Mouse (Mus musculus) cerebellum, adult 2 months (tissue): ENCODE results near the gene Son. TPM values are rescaled to one million over a fixed set of nuclear protein-coding genes. Genes with fewer than 3 reads are reported as not detected.
A peak's percentile ranks its signal among the peaks of the same experiment; 100 is the strongest.

Source experiments
- DNase-seq, 2 experiments: peaks; one replicate each; pipeline ENCODE4 v3.0.0; 2021
- H3K27ac ChIP-seq: fragments of 200-500 bp; 2 replicates; pipeline ENCODE4 v1.5.1; 2012; ENCODE audit warnings: low read length, control low read depth, inconsistent platforms; ENCODE audit not compliant: insufficient read depth
- H3K27me3 ChIP-seq: fragments of 200-500 bp; 2 replicates; pipeline ENCODE4 v1.6.1; 2012; ENCODE audit warnings: inconsistent platforms, mild to moderate bottlenecking, low read length, moderate library complexity; ENCODE audit not compliant: control insufficient read depth, insufficient read depth
- H3K4me1 ChIP-seq: fragments of 200-500 bp; 2 replicates; pipeline ENCODE4 v1.6.1; 2011; ENCODE audit warnings: low read length; ENCODE audit not compliant: control insufficient read depth, insufficient read depth
- H3K4me3 ChIP-seq: fragments of 200-500 bp; replicated peaks from 2 replicates; pipeline ENCODE3; 2011; ENCODE audit warnings: mild to moderate bottlenecking, low read depth, low read length, control low read depth; ENCODE audit not compliant: insufficient read depth
- CTCF ChIP-seq: fragments of 200-500 bp; IDR thresholded peaks from 2 replicates; pipeline ENCODE4 v1.5.1; 2011; ENCODE audit warnings: low read depth, mild to moderate bottlenecking, control low read depth, low read length, moderate library complexity, borderline replicate concordance; ENCODE audit not compliant: insufficient read depth
- POLR2A ChIP-seq: fragments of 200-500 bp; IDR thresholded peaks from 2 replicates; pipeline ENCODE4 v1.6.1; 2011; ENCODE audit warnings: low read length, control low read depth, borderline replicate concordance; ENCODE audit not compliant: insufficient read depth
- WGBS: fragments of 180-500 bp; shearing (Covaris S2); methylation state at CpG from one replicate; pipeline ENCODE4 v1.1.7; 2018; 5-methylcytosine and 5-hydroxymethylcytosine counted together
- polyA plus RNA-seq: library from polyadenylated mRNA; depleted of rRNA; stranded (reverse); fragments of >200 nt; gene quantifications from 2 replicates; pipeline ENCODE4 v1.2.3, GENCODE M21; 2012; rRNA removed

Gene Son
- polyA plus RNA-seq, result 358 and 366 TPM in 2 replicates

DNA sequence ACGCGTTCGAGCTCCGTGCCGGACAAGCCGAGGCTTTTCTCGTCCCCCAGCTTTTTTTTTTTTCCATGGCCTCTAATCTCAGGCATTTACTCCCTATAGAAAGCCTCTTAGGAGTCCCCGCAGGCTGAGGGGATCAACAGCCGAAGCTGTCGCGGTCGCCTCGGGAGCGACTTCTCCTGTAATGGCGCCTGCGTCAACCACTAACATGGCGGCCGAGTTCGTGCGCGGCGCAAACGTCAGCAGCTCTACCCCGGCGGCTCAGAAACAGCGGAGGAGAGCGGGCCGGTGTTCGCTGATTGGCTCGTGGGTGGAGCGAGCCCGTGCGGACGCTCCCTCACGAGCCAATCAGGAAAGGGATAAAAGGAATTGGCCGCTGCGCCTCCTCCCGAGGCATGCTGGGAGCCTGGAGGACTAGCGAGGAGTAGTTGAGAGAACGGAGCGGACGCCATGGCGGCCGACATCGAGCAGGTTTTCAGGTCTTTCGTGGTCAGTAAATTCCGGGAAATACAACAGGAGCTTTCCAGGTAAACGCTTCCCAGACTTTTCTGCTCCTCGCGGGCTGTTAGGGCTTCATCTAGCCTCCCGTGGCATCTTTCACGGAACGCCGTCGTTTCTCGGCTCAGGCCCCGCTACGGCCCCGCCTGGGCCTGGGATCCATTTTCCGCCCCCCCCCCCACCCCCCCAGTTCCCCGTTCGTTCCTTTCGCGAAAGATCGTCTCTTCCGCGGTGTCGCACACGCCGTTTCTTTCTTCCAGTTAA lies at the start of gene Son:
Gene Son, plus strand, starts transcription at position 46 of the 759 bp plus-strand sequence.
- H3K27me3 ChIP-seq, result no peaks in the 10 kb centered on the region
- TF ChIP-seq CTCF (no peak), POLR2A (peak; percentile 88)
- H3K4me1 ChIP-seq, result peaks cover 7% of the 10 kb centered on the region
- peak; percentile 96 to 99 for DNase-seq
- WGBS, result under 1% methylated on average over 69 of the region's 70 CpGs
- peak within 1 kb of the TSS; percentile 82 for H3K27ac ChIP-seq
- H3K4me3 ChIP-seq, result peak within 1 kb of the TSS; percentile 90

- Histone ChIP-seq H3K4me3 (peak within 1 kb of the TSS; percentile 93), H3K27me3 (no peaks in the 10 kb centered on the region), H3K4me1 (peaks cover 15% of the 10 kb centered on the region), H3K27ac (peak within 1 kb of the TSS; percentile 70)
- DNase-seq, result peak; percentile 99 to 100
- 2% methylated on average over 34 of the region's 34 CpGs for WGBS
- TF ChIP-seq CTCF (no peak), POLR2A (no peak)
Observed at GRCm38 (mm10) chr16:91597672-91598010, 49.7 kb upstream of the Son start, which contains the start of gene Tmem50b. Tmem50b (minus strand) TSS chr16:91597800.

DNA sequence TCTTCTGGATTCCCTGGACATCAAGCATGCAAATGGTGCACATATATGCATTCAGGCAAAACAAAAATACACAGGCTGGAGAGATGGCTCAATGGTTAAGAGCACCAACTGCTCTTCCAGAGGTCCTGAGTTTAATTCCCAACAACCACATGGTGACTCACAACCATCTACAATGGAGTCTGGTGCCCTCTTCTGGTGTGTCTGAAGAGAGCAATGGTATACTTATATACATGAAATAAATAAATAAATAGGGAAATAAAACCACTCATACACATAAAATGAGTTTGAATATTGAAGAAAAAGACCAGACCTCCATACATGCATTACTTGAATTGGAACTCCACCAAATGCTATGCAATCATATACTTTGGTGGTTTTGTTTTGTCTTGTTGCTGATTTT lies 48.1 kb upstream of the Son start:
- H3K27ac ChIP-seq, result no peak overlapping the region
- no peak for DNase-seq
- H3K27me3 ChIP-seq, result no peaks in the 10 kb centered on the region
- H3K4me3 ChIP-seq, result no peak overlapping the region
- H3K4me1 ChIP-seq, result peaks cover 9% of the 10 kb centered on the region
- TF ChIP-seq CTCF, result no peak

DNA sequence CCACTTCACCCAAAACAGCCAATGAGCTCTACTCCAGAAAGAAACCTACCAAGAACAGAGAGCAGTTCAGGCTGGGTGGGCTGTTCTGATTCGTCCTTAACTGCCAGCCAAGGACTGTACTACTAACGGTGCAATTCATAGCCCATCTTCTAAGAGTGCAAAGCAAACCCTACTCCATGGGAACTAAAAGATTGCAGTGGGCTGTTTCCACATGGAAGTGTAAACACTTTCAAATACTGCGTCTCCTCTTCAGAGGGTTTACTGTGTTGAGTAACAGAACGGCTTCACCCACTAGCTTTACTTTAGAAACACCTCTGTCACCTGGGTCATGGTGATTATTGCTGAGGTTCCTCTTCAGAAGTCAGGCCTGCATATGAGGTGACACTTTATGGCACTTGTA lies 46.2 kb upstream of the Son start:
- WGBS, result 90% methylated on average over 4 of the region's 4 CpGs
- Histone ChIP-seq H3K27me3 (no peaks in the 10 kb centered on the region), H3K4me3 (no peak overlapping the region), H3K4me1 (no peaks in the 10 kb centered on the region), H3K27ac (no peak overlapping the region)
- TF ChIP-seq CTCF (no peak), POLR2A (no peak)
- no peak for DNase-seq

DNA sequence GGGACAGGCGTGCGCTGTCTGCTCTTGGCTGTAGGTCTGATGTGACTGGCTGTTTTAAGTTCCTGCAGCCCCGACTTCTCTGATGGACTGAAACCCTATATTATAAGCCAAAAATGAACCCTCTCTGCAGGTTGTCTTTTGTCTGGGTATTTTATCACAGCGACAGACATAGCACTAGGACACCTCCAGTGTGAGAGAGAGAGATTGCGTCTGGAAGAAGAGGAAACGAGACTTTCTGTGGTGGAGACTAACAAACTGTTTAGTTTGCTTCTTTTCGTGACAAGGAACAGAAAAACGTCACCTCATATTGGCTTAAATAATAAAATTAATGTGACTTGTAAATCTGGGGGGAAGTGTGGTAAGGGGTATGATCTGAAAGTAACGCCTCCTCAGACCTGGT lies 45.6 kb upstream of the Son start:
- H3K4me3 ChIP-seq, result no peak overlapping the region
- no peaks in the 10 kb centered on the region for H3K4me1 ChIP-seq
- TF ChIP-seq CTCF, result no peak
- no peak for TF ChIP-seq POLR2A
- no peak overlapping the region for H3K27ac ChIP-seq
- WGBS, result 82% methylated on average over 9 of the region's 9 CpGs
- DNase-seq, result no peak
- no peaks in the 10 kb centered on the region for H3K27me3 ChIP-seq

DNA sequence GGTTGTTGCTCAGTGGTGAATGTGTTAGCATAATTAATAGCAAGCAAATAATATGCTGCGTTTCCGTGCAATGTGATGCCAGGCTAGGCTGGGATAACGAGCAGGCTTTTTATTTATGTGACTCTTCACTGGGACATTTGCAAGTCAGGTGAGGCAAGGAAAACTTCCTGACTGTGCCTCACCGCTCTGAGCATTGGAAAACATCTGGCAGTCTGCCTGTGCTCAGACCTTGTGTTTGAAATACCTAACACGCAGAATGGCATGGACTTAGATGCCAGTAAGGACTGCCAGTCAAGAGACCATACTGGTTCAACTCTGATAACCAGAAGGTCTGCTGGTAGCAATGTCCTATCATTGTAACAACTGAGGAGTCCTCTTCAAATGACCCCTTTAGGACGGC lies 42.1 kb upstream of the Son start:
- H3K27ac ChIP-seq, result no peak overlapping the region
- no peak overlapping the region for H3K4me3 ChIP-seq
- DNase-seq, result no peak
- 79% methylated on average over 6 of the region's 6 CpGs for WGBS
- TF ChIP-seq CTCF (no peak), POLR2A (no peak)
- no peaks in the 10 kb centered on the region for H3K4me1 ChIP-seq
- no peaks in the 10 kb centered on the region for H3K27me3 ChIP-seq

GRCm38 (mm10) chr16:91606958-91607357 lies 40.3 kb upstream of the Son start:
- TF ChIP-seq POLR2A, result no peak
- no peak for TF ChIP-seq CTCF

GRCm38 (mm10) chr16:91609501-91610245 lies 37.6 kb upstream of the Son start:
- Histone ChIP-seq H3K27me3 (no peaks in the 10 kb centered on the region), H3K4me1 (no peaks in the 10 kb centered on the region), H3K4me3 (no peak overlapping the region), H3K27ac (no peak overlapping the region)
- WGBS, result 41% methylated on average over 9 of the region's 9 CpGs
- TF ChIP-seq CTCF (no peak), POLR2A (no peak)
- DNase-seq, result no peak

More at GRCm38 (mm10) chr16:91606958-91607357, 40.3 kb upstream of the Son start:
- DNase-seq, result no peak
- WGBS, result 91% methylated on average over 8 of the region's 8 CpGs
- Histone ChIP-seq H3K4me3 (no peak overlapping the region), H3K4me1 (no peaks in the 10 kb centered on the region), H3K27me3 (no peaks in the 10 kb centered on the region), H3K27ac (no peak overlapping the region)
